8 mouse cellular contexts compared by ENCODE assay signal in genomic region chr11:101259948-101260825, GRCm38 (mm10). TPM values are rescaled to one million over a fixed set of nuclear protein-coding genes. Genes with fewer than 3 reads are reported as not detected.
A peak's percentile ranks its signal among the peaks of the same experiment; 100 is the strongest.
DNase-seq lines count a peak whose midpoint lies in the region; ATAC-seq and TF ChIP-seq lines count a peak whose summit lies in the region.

Gene Wnk4 (plus strand): TSS chr11:101260567.

- peak within 1 kb of the TSS; percentile 75 for H3K4me2 ChIP-seq in kidney, embryonic 14.5 days (replicated peaks; ENCODE audit: low read depth, low read length)

- no peaks in the 10 kb centered on the region for H3K9me3 ChIP-seq in heart, embryonic 10.5 days
- H3K9me3 ChIP-seq in kidney, embryonic 14.5 days (ENCODE audit: control insufficient read depth, low read length): no peaks in the 10 kb centered on the region

- ATAC-seq in kidney, embryonic 14.5 days (ENCODE audit: low FRiP score, low TSS enrichment): peak; percentile 85
- no peak for ATAC-seq in monocyte, adult 5-6 weeks (replicated peaks; ENCODE audit: insufficient number of reproducible peaks, low FRiP score, low TSS enrichment, poor library complexity, severe bottlenecking)

- no peak within 1 kb of the TSS for H3K27ac ChIP-seq in thymus, adult 2 months (ENCODE audit: control insufficient read depth, insufficient read depth, low read length)
- peak within 1 kb of the TSS; percentile 83 for H3K27ac ChIP-seq in heart, embryonic 10.5 days
- H3K27ac ChIP-seq in kidney, embryonic 14.5 days (ENCODE audit: low read depth, low read length): peak within 1 kb of the TSS; percentile 96

- peaks cover 17% of the 10 kb centered on the region for H3K4me1 ChIP-seq in thymus, adult 2 months (replicated peaks; ENCODE audit: control insufficient read depth, insufficient read depth, low read length)
- peaks cover 76% of the 10 kb centered on the region for H3K4me1 ChIP-seq in heart, embryonic 10.5 days
- peaks cover 47% of the 10 kb centered on the region for H3K4me1 ChIP-seq in kidney, embryonic 14.5 days (ENCODE audit: control insufficient read depth, insufficient read depth, low read length)

- H3K36me3 ChIP-seq in thymus, adult 2 months (ENCODE audit: control insufficient read depth, insufficient read depth, low read length): peaks cover 6% of the 10 kb centered on the region; the same call in 1 of the 2 replicates
- H3K36me3 ChIP-seq in heart, embryonic 10.5 days: peaks cover 20% of the 10 kb centered on the region
- peaks cover 13% of the 10 kb centered on the region; the same call in 1 of the 2 replicates for H3K36me3 ChIP-seq in kidney, embryonic 14.5 days (ENCODE audit: control insufficient read depth, insufficient read depth, low read length)

- H3K4me3 ChIP-seq in thymus, adult 2 months (ENCODE audit: control insufficient read depth, insufficient read depth, low read length): peak within 1 kb of the TSS; percentile 21
- peak within 1 kb of the TSS; percentile 73 for H3K4me3 ChIP-seq in heart, embryonic 10.5 days
- H3K4me3 ChIP-seq in kidney, embryonic 14.5 days (ENCODE audit: low read length): peak within 1 kb of the TSS; percentile 50

- peaks cover 22% of the 10 kb centered on the region for H3K27me3 ChIP-seq in thymus, adult 2 months (ENCODE audit: control insufficient read depth, insufficient read depth, low read length)
- peaks cover 39% of the 10 kb centered on the region for H3K27me3 ChIP-seq in heart, embryonic 10.5 days (ENCODE audit: insufficient read depth, poor library complexity, severe bottlenecking)
- H3K27me3 ChIP-seq in kidney, embryonic 14.5 days (ENCODE audit: control insufficient read depth, insufficient read depth, low read length): peaks cover 9% of the 10 kb centered on the region; the same call in 1 of the 2 replicates

- no peak for TF ChIP-seq CTCF in thymus, adult 2 months (IDR thresholded peaks at IDR 0.05; ENCODE audit: borderline replicate concordance, control insufficient read depth, extremely low read depth, insufficient read depth, low read length, poor library complexity)

- 4% methylated on average over 43 of the region's 43 CpGs for WGBS in thymus, adult 2 months
- WGBS in heart, embryonic 10.5 days: 1% methylated on average over 43 of the region's 43 CpGs
- under 1% methylated on average over 36 of the region's 43 CpGs for WGBS in kidney, embryonic 14.5 days

- TF ChIP-seq POLR2A in thymus, adult 2 months (IDR thresholded peaks at IDR 0.05; ENCODE audit: control insufficient read depth, extremely low read depth, insufficient read depth, low read length, poor library complexity): no peak

- DNase-seq in thymus, adult 2 months: no peak
- DNase-seq in thymus, adult 18-20 months: no peak
- peak; percentile 74 for DNase-seq in embryo, embryonic 10.5 days (ENCODE audit: low spot score)
- DNase-seq in heart, embryonic 10.5 days (ENCODE audit: low spot score): peak; percentile 97
- DNase-seq in lung, postnatal 4 days: peak; percentile 71 to 80
- DNase-seq in right cerebral cortex, postnatal 4 days: peak; percentile 49

- peak within 1 kb of the TSS; percentile 61 for H3K9ac ChIP-seq in kidney, embryonic 14.5 days (ENCODE audit: low read depth, low read length)

RNA-seq across cellular contexts. Expression of gene Wnk4, which starts in this region (rescaled TPM):
- polyA plus RNA-seq in thymus, adult 2 months (2012; rRNA removed): 1.2 TPM in 2 replicates
- 13.9 and 14.8 TPM in 2 replicates for polyA plus RNA-seq in heart, embryonic 10.5 days (2016; fragmentation: Nextera tagmentation; extraction: Ambion mirVana)
- polyA plus RNA-seq in kidney, embryonic 14.5 days (2014; fragmentation: Nextera tagmentation; extraction: Ambion mirVana): 18.9 and 28.1 TPM in 2 replicates
- total RNA-seq in monocyte, adult 5-6 weeks (2017): 0.11 to 1.7 TPM (median 0.19 TPM) in 3 replicates

Comparison
In these comparisons a context has a peak if more than half of its experiments do, and no peak if none do; other contexts are left out.
1. DNase-seq: peak in embryo, embryonic 10.5 days (single experiment), heart, embryonic 10.5 days (single experiment), lung, postnatal 4 days (2 of 2) and right cerebral cortex, postnatal 4 days (single experiment); none in thymus, adult 2 months (single experiment) and thymus, adult 18-20 months (0 of 2).
2. H3K4me3 ChIP-seq: peak in every context shown above with its lines; median percentile 73 in heart, embryonic 10.5 days; 50 in kidney, embryonic 14.5 days; 21 in thymus, adult 2 months.